Mouse (Mus musculus): ENCODE results near the gene Tarbp2. TPM values are rescaled to one million over a fixed set of nuclear protein-coding genes. Genes with fewer than 3 reads are reported as not detected.
A peak's percentile ranks its signal among the peaks of the same experiment; 100 is the strongest.

The Tarbp2 gene
- polyA plus RNA-seq (2015; fragmentation: Nextera tagmentation; extraction: Ambion mirVana) = 83.9 and 94.7 TPM in 2 replicates

DNA sequence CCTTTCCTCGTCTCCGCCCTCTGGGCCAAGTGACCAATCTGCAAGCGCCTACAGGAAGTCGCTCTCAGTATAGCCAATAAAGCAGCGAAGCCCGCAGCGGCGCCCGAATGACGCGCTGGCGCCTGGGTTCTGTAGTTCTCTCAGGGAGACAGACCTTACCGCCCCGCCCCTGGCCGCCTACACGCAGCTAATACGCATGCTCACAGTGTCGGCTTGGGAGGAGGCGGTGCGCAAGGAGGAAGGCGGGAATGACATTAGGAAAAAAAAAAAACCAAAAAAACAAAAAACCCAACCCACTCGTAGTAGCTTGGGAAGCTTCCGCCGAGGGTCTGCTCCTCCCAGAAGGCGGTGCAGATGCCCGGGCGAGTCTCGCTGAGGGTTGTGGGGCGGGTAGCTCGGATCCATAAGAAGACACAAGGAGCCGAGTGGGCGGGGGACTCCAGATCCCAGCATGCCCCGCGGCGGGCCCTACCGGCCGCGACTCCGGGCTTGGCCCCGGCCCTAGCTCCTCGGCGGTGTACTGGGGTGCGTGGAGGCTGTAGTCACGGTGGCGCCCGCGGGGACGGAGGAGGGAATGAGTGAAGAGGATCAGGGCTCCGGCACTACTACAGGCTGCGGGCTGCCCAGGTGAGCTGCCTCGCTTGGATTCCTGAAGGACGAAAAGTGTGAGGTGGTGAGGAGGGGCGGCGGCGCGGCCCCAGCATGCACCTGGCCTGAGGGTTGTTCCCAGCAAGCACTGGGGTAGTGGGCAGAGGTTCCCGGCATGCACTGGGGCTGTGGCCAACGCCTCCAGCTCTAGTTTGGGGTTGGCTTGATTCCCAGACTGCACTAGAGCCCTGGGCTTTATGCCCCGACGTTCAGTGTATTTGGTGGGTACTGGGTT, at the start of gene Tarbp2:
Gene Tarbp2, plus strand, starts transcription at position 217 of the 883 bp plus-strand sequence.
- Histone ChIP-seq H3K36me3 (peaks cover 23% of the 10 kb centered on the region), H3K27ac (replicated peaks) (peak within 1 kb of the TSS; percentile 100), H3K9me3 (replicated peaks) (no peaks in the 10 kb centered on the region), H3K4me1 (peaks cover 40% of the 10 kb centered on the region), H3K27me3 (no peaks in the 10 kb centered on the region), H3K4me2 (replicated peaks) (peak within 1 kb of the TSS; percentile 95), H3K4me3 (replicated peaks) (peak within 1 kb of the TSS; percentile 63), H3K9ac (peak within 1 kb of the TSS; percentile 70)
- under 1% methylated on average over 60 of the region's 60 CpGs for WGBS
- peak; percentile 93 for ATAC-seq (ENCODE audit: insufficient number of reproducible peaks, low FRiP score, low TSS enrichment, low read depth)

GRCm38 (mm10) chr15:102468675-102469370, 49.2 kb upstream of the Tarbp2 start:
- 94% methylated on average over 9 of the region's 9 CpGs for WGBS
- Histone ChIP-seq H3K9me3 (replicated peaks) (no peaks in the 10 kb centered on the region), H3K4me2 (replicated peaks) (no peak overlapping the region), H3K9ac (no peak overlapping the region), H3K36me3 (peaks cover 12% of the 10 kb centered on the region; the same call in 1 of the 2 replicates), H3K4me3 (replicated peaks) (no peak overlapping the region), H3K27me3 (no peaks in the 10 kb centered on the region), H3K27ac (replicated peaks) (no peak overlapping the region), H3K4me1 (peaks cover 15% of the 10 kb centered on the region)
- ATAC-seq (ENCODE audit: insufficient number of reproducible peaks, low FRiP score, low TSS enrichment, low read depth) = no peak

DNA sequence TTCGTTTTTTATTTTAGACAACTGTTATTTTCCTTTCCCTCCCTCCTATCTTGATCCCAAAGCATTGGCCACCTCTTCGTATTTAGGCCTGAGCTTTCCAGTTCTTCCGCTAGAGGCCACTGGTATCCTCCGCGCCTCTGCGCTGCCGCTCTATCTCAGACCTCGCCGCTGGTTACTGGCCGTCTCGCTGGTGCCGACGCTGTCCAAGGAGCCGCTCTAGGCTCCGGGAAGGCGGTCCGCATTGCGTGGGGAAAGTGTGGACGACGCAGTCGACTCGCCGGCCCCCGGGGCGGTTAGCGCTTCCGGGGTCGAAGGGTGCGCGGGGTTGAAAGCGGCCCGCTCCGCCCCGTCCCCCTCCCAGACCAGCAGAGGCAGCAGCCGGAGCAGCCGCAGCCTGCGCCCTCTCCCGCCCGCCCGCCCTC, 47.8 kb upstream of the Tarbp2 start, which contains the start of gene Pcbp2:
Gene Pcbp2, plus strand, starts transcription at position 357 of the 422 bp plus-strand sequence.
- Histone ChIP-seq H3K4me1 (peaks cover 15% of the 10 kb centered on the region), H3K27ac (replicated peaks) (peak within 1 kb of the TSS; percentile 98), H3K4me2 (replicated peaks) (peak within 1 kb of the TSS; percentile 52), H3K27me3 (no peaks in the 10 kb centered on the region), H3K9ac (peak within 1 kb of the TSS; percentile 93), H3K4me3 (replicated peaks) (peak within 1 kb of the TSS; percentile 86), H3K9me3 (replicated peaks) (no peaks in the 10 kb centered on the region), H3K36me3 (peaks cover 25% of the 10 kb centered on the region)
- ATAC-seq (ENCODE audit: insufficient number of reproducible peaks, low FRiP score, low TSS enrichment, low read depth) = peak; percentile 98
- under 1% methylated on average over 36 of the region's 40 CpGs for WGBS

DNA sequence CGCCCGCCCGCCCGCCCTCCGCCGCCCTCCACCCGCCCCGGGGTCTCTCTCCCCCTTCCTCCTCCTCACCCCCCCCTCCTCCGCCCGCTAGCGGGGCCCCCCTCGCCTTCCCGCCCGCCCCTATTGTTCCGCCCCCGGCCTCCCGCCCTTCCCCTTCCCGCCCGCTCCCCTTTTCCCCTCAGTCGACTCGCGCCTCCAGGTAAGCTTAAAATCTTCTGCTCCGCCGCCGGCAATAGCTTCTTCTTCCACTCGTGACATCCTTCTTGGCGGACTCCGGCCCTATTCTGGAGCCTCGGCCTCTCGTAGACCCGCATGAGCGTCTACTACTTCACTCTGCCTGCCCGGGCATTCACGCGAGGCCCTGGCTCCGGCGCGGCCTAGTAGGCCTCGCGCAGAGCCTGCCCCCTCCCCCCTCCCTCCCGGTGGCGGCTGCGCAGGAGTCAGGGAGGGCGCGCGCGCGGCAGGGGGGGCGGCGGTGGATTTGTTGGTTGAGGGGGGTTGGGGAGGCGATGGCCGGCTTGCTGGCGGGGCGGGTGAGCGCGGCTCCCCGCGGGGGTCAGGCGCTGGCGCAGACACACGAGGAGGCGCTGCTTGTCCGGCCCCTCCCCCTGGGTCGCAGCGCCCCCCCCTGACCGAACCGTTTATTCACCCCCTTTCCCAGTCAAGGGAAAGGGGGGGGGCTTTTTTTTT, 47.2 kb upstream of the Tarbp2 start:
- Histone ChIP-seq H3K9ac (peak overlapping the region; percentile 93), H3K4me2 (replicated peaks) (peak overlapping the region; percentile 52), H3K4me3 (replicated peaks) (peak overlapping the region; percentile 86), H3K9me3 (replicated peaks) (no peaks in the 10 kb centered on the region), H3K4me1 (peaks cover 15% of the 10 kb centered on the region), H3K27me3 (no peaks in the 10 kb centered on the region), H3K27ac (replicated peaks) (peak overlapping the region; percentile 98), H3K36me3 (peaks cover 31% of the 10 kb centered on the region)
- WGBS = under 1% methylated on average over 42 of the region's 67 CpGs
- ATAC-seq (ENCODE audit: insufficient number of reproducible peaks, low FRiP score, low TSS enrichment, low read depth) = peak; percentile 68

DNA sequence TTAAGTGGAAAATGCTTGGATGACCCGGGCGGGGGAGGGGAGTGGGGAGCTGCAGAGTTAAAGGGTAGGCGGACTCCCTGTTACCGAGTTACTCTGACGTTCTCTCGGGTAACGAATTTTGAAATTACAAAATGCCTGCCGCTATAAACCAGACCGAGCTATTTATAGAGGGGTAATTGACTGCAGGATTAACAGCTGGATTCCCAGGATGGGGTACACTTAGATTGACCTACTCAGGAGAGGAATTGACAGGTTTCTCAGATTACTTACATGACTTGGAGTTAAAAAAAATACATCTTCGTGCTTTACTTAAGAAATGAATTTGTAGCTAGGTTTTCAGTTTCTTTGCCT, 46.7 kb upstream of the Tarbp2 start:
- Histone ChIP-seq H3K36me3 (peaks cover 36% of the 10 kb centered on the region), H3K4me3 (replicated peaks) (peak overlapping the region; percentile 86), H3K4me2 (replicated peaks) (peak overlapping the region; percentile 52), H3K27ac (replicated peaks) (peak overlapping the region; percentile 98), H3K4me1 (peaks cover 15% of the 10 kb centered on the region), H3K9ac (peak overlapping the region; percentile 93), H3K27me3 (no peaks in the 10 kb centered on the region), H3K9me3 (replicated peaks) (no peaks in the 10 kb centered on the region)
- 1% methylated on average over 10 of the region's 10 CpGs for WGBS
- no peak for ATAC-seq (ENCODE audit: insufficient number of reproducible peaks, low FRiP score, low TSS enrichment, low read depth)

GRCm38 (mm10) chr15:102471727-102472126, 46.3 kb upstream of the Tarbp2 start:
- Histone ChIP-seq H3K36me3 (peaks cover 39% of the 10 kb centered on the region), H3K27ac (replicated peaks) (no peak overlapping the region), H3K9me3 (replicated peaks) (no peaks in the 10 kb centered on the region), H3K4me1 (peaks cover 15% of the 10 kb centered on the region), H3K27me3 (no peaks in the 10 kb centered on the region), H3K4me2 (replicated peaks) (peak overlapping the region; percentile 52), H3K9ac (peak overlapping the region; percentile 93; the same call in 1 of the 2 replicates), H3K4me3 (replicated peaks) (peak overlapping the region; percentile 86)
- no peak for ATAC-seq (ENCODE audit: insufficient number of reproducible peaks, low FRiP score, low TSS enrichment, low read depth)

- H3K27me3 ChIP-seq = no peaks in the 10 kb centered on the region
- 61% methylated on average over 2 of the region's 2 CpGs for WGBS
- peaks cover 51% of the 10 kb centered on the region for H3K36me3 ChIP-seq
- H3K27ac ChIP-seq (replicated peaks) = no peak overlapping the region
- H3K4me2 ChIP-seq (replicated peaks) = no peak overlapping the region
- no peaks in the 10 kb centered on the region for H3K9me3 ChIP-seq (replicated peaks)
- peaks cover 15% of the 10 kb centered on the region for H3K4me1 ChIP-seq
- no peak overlapping the region for H3K4me3 ChIP-seq (replicated peaks)
- H3K9ac ChIP-seq = no peak overlapping the region
- ATAC-seq (ENCODE audit: insufficient number of reproducible peaks, low FRiP score, low TSS enrichment, low read depth) = no peak
These were observed 44.7 kb upstream of the Tarbp2 start for GRCm38 (mm10) chr15:102473246-102473645.

GRCm38 (mm10) chr15:102474520-102474919, 43.5 kb upstream of the Tarbp2 start:
- Histone ChIP-seq H3K27ac (replicated peaks) (no peak overlapping the region), H3K9ac (no peak overlapping the region), H3K27me3 (no peaks in the 10 kb centered on the region), H3K4me1 (peaks cover 15% of the 10 kb centered on the region), H3K4me3 (replicated peaks) (no peak overlapping the region), H3K9me3 (replicated peaks) (no peaks in the 10 kb centered on the region), H3K36me3 (peaks cover 55% of the 10 kb centered on the region), H3K4me2 (replicated peaks) (no peak overlapping the region)
- no peak for ATAC-seq (ENCODE audit: insufficient number of reproducible peaks, low FRiP score, low TSS enrichment, low read depth)
- 88% methylated on average over 2 of the region's 2 CpGs for WGBS

DNA sequence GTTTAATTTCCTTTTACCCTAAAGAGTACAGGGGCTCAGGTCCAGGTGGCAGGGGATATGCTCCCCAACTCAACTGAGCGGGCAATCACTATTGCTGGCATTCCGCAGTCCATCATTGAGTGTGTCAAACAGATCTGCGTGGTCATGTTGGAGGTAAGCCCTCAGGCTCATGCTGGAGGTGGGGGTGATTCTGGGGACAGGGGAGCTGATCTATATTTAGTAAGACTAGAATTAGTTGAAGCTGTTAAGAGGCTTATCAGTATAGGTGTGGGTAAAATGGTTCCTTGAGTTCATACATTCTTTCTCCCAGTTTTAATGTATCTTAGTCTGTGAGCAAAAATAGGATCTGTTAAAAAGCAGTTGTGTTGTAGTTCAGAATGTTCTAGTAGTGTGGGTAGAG, 34.9 kb upstream of the Tarbp2 start:
- Histone ChIP-seq H3K27me3 (no peaks in the 10 kb centered on the region), H3K27ac (replicated peaks) (no peak overlapping the region), H3K9me3 (replicated peaks) (no peaks in the 10 kb centered on the region), H3K9ac (no peak overlapping the region), H3K4me3 (replicated peaks) (no peak overlapping the region), H3K36me3 (peaks cover 68% of the 10 kb centered on the region), H3K4me2 (replicated peaks) (no peak overlapping the region), H3K4me1 (no peaks in the 10 kb centered on the region)
- ATAC-seq (ENCODE audit: insufficient number of reproducible peaks, low FRiP score, low TSS enrichment, low read depth) = no peak
- 82% methylated on average over 3 of the region's 3 CpGs for WGBS

DNA sequence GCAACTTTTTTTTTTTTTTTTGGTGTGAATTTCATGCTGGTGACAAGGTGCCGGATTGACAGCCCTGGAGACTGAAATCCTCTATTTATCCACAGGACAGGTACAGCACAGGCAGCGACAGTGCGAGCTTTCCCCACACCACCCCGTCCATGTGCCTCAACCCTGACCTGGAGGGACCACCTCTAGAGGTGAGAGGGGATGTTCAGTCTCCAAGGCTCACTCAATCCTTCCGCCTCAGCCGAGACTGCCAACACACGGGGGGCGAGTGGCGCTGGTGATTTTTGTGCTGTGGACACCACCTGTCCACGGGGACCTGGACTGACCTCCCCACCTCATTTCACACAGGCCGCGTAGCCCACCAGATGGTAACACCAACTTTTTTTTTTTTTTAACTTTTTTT, 32.1 kb upstream of the Tarbp2 start:
- peaks cover 81% of the 10 kb centered on the region for H3K36me3 ChIP-seq
- no peaks in the 10 kb centered on the region for H3K27me3 ChIP-seq
- no peak overlapping the region for H3K4me3 ChIP-seq (replicated peaks)
- H3K27ac ChIP-seq (replicated peaks) = no peak overlapping the region
- no peak for ATAC-seq (ENCODE audit: insufficient number of reproducible peaks, low FRiP score, low TSS enrichment, low read depth)
- H3K9ac ChIP-seq = no peak overlapping the region
- WGBS = 92% methylated on average over 12 of the region's 12 CpGs
- no peaks in the 10 kb centered on the region for H3K9me3 ChIP-seq (replicated peaks)
- no peak overlapping the region for H3K4me2 ChIP-seq (replicated peaks)
- H3K4me1 ChIP-seq = no peaks in the 10 kb centered on the region

DNA sequence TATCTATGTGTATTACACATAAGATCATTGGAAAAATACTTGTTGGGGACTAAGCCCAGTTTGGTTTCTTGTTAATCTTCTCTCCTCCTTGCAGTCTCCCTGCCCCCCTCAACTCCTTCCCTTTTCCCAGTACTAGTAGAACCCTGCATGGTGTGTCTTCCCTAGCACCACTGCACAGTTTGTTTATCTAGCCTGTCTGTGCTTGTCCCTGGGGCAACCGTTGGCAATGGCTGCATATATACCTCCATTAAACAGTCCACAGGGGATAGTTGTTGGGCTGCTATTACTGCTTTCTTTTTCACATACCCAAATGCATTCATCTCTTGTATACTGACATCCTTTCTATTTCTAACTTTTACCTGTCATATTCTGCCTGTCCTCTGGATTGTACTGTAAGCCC, 30.3 kb upstream of the Tarbp2 start:
- no peak overlapping the region for H3K4me2 ChIP-seq (replicated peaks)
- no peak overlapping the region for H3K27ac ChIP-seq (replicated peaks)
- no peak for ATAC-seq (ENCODE audit: insufficient number of reproducible peaks, low FRiP score, low TSS enrichment, low read depth)
- H3K27me3 ChIP-seq = no peaks in the 10 kb centered on the region
- no peak overlapping the region for H3K4me3 ChIP-seq (replicated peaks)
- H3K9me3 ChIP-seq (replicated peaks) = no peaks in the 10 kb centered on the region
- H3K4me1 ChIP-seq = no peaks in the 10 kb centered on the region
- H3K36me3 ChIP-seq = peaks cover 75% of the 10 kb centered on the region
- WGBS = 65% methylated on average over 1 of the region's 1 CpGs
- H3K9ac ChIP-seq = no peak overlapping the region
